Mouse (Mus musculus) c-Kit-positive CD71-negative TER-119-negative erythroid progenitor cells, embryonic 14.5 days (primary cell): ENCODE measurements around the gene Ttn.
"Not testable (repeated sequence)": the region's sequence is repeated elsewhere in the genome, so short reads cannot be mapped to it uniquely, and the experiment has no call there.

Experiments used
- DNase-seq: peaks from one replicate; pipeline ENCODE4 v3.0.0-alpha.2; 2013; ENCODE audit warnings: low read depth

Ttn gene

GRCm38 (mm10) chr2:76982391-76983145, at the start of gene Ttn:
Gene Ttn, minus strand, starts transcription at chr2:76982547.
- no peak for DNase-seq

DNA sequence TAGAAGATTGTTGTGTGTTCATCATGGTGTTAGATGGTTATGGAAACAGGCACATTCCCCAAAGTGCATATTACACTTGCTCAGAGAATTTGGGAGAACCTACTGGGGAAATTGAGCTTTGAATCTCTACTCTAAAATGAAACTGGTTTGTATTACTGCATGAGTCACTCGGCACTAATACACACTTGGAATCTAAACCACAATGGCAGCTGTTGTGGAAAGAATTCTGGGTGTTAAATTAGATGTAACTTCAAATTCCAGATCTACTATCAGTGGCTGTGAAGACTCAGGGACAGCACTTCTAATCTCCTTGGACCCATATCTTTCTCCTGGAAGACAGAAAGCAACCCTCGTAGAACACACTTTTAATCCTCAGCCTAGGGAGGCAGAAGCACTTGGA, 38.3 kb upstream of the Ttn start:
- DNase-seq: no peak

DNA sequence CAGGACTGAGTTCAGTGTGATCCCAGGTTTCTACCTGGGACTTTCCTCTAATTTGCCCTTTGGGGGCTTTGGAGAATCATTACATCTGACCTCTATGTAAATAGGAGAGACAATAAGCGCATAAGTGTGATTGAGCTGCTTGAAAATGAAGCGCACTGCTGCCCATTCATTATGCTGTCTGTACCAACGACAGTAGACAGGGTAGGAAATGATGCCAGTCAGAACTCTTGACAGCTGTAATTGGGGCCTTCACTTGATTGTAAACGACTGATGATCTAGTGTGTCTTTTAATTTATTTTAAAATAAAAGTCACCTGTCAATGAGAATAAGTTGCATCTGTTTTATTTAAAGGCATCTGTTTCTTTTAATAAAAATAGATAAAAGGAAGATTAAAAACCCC, 35.4 kb upstream of the Ttn start:
- DNase-seq: no peak

- not testable (repeated sequence) for DNase-seq
Measured at GRCm38 (mm10) chr2:77013449-77013848, 31.1 kb upstream of the Ttn start.

- no peak for DNase-seq
Measured at GRCm38 (mm10) chr2:77011981-77012380, 29.6 kb upstream of the Ttn start.

DNA sequence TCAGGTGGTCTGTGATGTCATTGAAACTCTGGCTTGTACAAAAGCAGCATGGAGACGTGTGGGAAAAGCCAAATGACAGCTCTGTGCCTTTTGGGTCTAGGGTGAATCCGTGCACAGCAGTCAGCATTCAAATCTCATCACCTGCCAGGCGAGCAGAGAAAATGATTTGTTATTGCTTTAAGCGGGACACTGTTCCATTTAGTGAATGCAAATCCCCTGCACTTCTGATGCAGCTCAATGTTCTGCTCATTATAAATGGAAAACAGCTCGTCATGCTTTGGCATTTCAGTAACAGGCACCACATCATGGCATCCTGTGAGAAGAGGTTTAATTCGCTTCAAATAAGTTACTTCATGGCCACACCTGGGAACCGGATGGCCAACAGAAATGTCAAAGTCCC, 24.7 kb upstream of the Ttn start:
- no peak for DNase-seq

GRCm38 (mm10) chr2:77003148-77003547, 20.8 kb upstream of the Ttn start:
- DNase-seq: no peak

DNA sequence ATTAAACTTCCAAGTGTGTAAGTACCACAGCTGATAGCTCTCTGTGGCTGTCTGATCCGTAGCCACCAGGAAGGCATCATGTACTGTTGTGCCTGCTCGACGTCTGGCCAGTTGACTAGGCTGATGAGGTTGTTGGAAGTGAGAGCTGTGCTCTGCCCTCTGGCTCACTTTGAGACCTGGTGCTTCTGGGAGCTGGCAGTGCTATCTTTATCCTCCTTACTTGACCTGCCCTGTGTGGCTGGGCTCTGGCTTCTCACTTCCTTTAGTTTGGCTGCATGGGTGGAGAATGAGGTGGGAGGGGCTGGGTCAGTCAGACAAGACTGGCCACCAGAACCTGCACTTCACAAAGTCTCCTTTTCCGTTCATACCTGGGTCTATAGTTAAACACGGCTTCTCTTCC, 16.0 kb upstream of the Ttn start:
- no peak for DNase-seq

DNA sequence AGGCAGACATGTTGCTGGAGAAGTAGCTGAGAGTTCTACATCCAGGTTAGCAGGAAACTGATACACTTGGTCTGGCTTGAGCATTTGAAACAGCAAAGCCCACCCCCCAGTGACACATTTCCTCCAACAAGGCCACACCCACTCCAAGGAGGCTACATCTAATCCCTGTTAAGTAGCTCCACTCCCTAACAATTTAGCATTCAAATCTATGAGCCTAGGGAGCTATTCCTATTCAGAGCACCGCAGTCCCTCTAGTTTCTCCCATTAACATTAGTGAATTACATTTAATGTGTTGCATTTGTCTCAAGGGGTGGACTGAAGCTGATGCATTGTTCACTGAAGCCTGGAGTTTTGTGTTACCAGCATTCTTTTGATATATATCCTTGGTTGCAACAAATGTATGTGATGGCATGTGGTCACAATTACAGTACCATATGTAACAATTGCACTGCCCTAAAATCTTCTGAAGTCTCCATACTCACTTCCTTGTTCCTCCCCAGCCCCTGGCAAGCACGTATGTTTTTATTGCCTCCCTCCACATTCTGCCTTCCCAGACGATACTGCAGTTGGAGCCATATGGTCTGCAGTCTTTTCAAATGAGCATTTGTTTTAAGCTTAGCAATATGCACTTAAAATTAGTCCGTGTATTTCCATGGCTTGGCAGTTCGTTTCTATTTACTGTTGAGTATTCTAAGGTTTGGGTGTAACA, 10.3 kb upstream of the Ttn start:
- no peak for DNase-seq

- DNase-seq: no peak
Measured at GRCm38 (mm10) chr2:76987317-76987716, 5.0 kb upstream of the Ttn start.

- DNase-seq: no peak
Measured at GRCm38 (mm10) chr2:76984384-76984783, 2.0 kb upstream of the Ttn start.

DNA sequence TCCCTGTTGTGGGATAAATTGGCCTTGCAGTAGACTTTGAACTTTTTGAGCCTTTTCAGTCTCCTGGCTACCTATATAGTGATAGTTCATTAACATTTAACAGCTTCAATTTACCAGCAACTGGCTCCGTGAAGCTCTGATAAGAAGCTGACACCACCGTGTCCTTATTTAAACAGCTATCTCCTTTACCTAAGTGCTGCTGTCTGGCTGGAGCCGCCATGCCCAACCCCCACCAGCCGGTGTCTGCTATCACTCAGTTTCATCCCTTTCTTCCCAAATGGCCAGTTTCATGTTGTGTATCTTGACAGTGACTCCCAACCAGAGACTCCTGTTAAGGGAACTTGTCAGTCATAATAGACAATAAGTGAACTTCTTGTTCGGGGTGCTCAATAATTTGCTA, 1.3 kb upstream of the Ttn start:
- no peak for DNase-seq

DNA sequence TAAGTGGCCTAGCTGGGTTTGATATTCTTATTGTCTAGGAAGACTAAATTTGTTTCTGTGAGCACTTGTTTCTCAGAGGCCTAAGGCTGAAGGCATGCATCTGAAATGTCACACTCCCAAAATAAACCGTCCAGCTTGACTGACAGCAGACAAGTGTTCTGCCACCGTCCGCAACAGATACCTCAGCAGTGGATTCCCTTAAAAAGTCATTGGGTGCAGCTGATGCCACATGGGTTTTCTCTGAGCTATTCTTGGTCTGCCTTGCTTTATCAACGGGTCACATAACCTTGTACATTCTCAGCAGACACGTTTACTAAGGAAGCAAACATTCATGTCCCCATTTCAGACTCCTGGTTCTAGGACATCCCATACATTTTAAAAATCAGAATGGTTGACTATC, 630 bp downstream of the Ttn start:
- no peak for DNase-seq

- DNase-seq: peak; percentile 23
Measured at GRCm38 (mm10) chr2:76980146-76980545, 2.2 kb downstream of the Ttn start.

- no peak for DNase-seq
Measured at GRCm38 (mm10) chr2:76977650-76978049, 4.7 kb downstream of the Ttn start.

DNA sequence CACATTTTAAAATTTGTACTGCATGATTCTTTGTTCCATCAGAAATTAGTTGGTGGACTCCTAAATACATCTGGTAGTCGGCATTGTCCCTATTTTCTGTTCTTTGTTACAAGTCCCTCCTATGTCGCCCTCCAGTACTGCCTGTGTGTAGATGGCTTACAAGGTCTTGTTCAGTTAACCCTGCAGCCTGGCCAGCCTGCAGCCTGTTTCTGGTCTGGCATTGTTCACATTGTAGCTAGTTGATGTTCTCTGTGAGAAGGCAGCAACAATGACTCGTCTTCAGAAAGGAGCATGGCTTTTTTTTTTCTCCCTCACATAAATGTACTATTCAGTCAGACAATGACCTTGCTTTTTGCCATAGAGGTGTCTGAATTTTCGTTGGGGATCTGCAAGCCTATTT, 10.3 kb downstream of the Ttn start:
- no peak for DNase-seq

DNA sequence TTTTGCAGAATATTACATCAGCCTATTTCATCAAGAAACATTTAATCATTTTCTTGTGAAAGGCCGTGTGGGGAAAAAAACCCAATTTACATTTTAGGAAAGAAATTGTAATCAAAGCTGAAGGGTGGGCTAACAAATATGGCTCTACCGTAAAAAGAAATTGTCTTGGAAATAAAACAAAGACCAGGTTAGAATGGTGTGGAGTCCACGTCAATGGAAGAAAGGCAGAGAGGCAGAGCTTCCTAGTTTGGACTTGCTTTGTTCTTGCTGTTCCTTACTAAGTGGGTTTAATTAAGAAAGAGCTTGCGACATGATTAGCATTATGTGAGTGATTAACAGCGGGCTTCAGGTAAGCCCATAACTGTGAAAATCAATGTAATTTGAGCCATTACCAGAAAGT, 11.3 kb downstream of the Ttn start:
- no peak for DNase-seq

DNA sequence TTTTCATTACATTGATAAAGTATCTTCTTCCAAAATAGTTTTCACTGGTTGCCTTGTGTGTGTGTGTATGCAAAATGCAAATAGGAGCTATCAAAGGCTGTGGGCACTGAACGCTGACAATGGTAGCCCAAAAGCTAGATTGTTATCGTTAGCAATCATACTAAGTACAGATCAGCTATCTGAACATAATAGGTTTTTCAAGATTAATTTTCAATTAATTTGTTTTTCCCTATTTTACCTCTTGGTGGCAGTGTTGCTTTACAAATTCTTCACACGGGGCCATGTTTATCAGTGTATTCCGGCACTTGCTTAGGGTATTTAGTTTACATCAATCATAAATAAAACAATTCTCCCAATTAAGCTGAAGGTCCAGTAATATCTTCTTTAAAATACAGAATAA, 11.7 kb downstream of the Ttn start:
- DNase-seq: peak; percentile 17

- DNase-seq: no peak
Measured at GRCm38 (mm10) chr2:76970204-76970603, 12.1 kb downstream of the Ttn start.

- no peak for DNase-seq
Measured at GRCm38 (mm10) chr2:76969637-76970036, 12.7 kb downstream of the Ttn start.

DNA sequence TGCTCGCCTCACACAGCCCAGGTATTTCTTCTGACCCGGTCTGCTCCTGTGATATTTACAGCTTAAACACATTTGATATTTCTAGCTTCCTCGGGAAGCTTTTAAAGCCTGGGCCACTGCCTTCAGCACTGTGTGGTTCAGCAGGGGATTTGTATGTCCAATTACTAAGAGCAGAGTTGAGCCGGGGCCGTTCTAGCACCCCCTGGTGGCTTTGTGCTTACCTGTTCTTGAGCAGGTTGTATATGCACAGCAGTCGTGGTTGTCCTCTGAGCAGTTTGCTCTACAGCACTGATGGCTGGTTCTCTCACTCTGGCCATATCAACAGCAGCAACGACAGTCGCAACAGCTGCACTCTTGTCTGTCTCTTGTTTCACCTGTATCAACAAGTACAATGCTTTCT, 13.4 kb downstream of the Ttn start:
- peak; percentile 51 for DNase-seq

DNA sequence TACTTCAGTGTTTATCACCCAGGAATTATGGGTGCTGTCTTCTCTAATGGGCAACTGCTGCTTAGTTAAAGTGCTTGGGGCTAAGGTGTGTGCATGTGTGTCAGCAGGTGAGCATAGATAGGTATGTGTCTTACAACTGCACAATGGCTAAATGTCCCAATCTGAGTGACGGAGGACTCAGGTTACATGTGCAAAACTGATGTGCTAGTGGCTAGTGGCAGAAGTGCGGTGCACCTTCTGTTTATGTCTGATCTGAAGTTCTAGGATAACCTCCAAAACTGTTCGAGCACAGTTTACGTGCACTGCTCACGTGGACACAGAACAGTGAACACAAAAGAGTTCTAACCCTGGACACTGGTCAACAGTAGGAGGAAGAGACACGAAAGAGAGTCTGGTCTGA, 15.8 kb downstream of the Ttn start:
- DNase-seq: no peak

- no peak for DNase-seq
Measured at GRCm38 (mm10) chr2:76966013-76966412, 16.3 kb downstream of the Ttn start.

- DNase-seq: no peak
Measured at GRCm38 (mm10) chr2:76965542-76965941, 16.8 kb downstream of the Ttn start.
